Mouse (Mus musculus) MEL (cell line): ENCODE measurements around the gene Cyp26b1. TPM values are rescaled to one million over a fixed set of nuclear protein-coding genes. Genes with fewer than 3 reads are reported as not detected.
A peak's percentile ranks its signal among the peaks of the same experiment; 100 is the strongest.

Experiments
- DNase-seq: peaks from one replicate; pipeline ENCODE4 v3.0.0; 2011; ENCODE audit warnings: low read depth, low spot score
- H3K27ac ChIP-seq: 2 replicates; pipeline ENCODE4 v1.5.1; 2012; ENCODE audit warnings: low read depth, mild to moderate bottlenecking, control low read depth, low read length, moderate library complexity; ENCODE audit not compliant: control insufficient read depth
- H3K27me3 ChIP-seq, 2 experiments: fragments of 150-350 bp in 1 of 2; sonication (generic) in 1 of 2; 2 replicates each; pipeline ENCODE4 v1.6.1; 2012; ENCODE audit warnings: low read length in 2 of 2, mild to moderate bottlenecking in 2 of 2, improper control_type of control experiment in 1 of 2, moderate library complexity in 1 of 2; ENCODE audit not compliant: insufficient read depth in 2 of 2, control insufficient read depth in 1 of 2
- H3K36me3 ChIP-seq, 2 experiments: 2 replicates each; pipeline ENCODE4 v1.6.1; 2012 to 2014; ENCODE audit warnings: low read length in 2 of 2, improper control_type of control experiment in 1 of 2, inconsistent platforms in 1 of 2, mild to moderate bottlenecking in 1 of 2; ENCODE audit not compliant: insufficient read depth in 2 of 2, control insufficient read depth in 1 of 2
- H3K4me1 ChIP-seq, 2 experiments: fragments of 150-350 bp in 1 of 2; sonication (generic) in 1 of 2; 2 replicates each; pipeline ENCODE4 v1.6.1; 2012; ENCODE audit warnings: low read length in 2 of 2, improper control_type of control experiment in 1 of 2, mild to moderate bottlenecking in 1 of 2; ENCODE audit not compliant: insufficient read depth in 2 of 2, control insufficient read depth in 1 of 2
- H3K4me3 ChIP-seq, 2 experiments: fragments of 150-350 bp in 1 of 2; sonication (generic) in 1 of 2; 2 replicates each; pipeline ENCODE4 v1.5.1; 2012; ENCODE audit warnings: low read depth in 2 of 2, low read length in 2 of 2, mild to moderate bottlenecking in 2 of 2, moderate library complexity in 2 of 2, control low read depth in 1 of 2, improper control_type of control experiment in 1 of 2; ENCODE audit not compliant: control insufficient read depth in 1 of 2, insufficient read depth in 1 of 2
- H3K79me2 ChIP-seq: 2 replicates; pipeline ENCODE4 v1.6.1; 2012; ENCODE audit warnings: mild to moderate bottlenecking, low read length, moderate library complexity; ENCODE audit not compliant: control insufficient read depth, poor library complexity, insufficient read depth
- H3K9ac ChIP-seq: 2 replicates; pipeline ENCODE4 v1.6.1; 2012; ENCODE audit warnings: low read depth, mild to moderate bottlenecking, control low read depth, low read length, moderate library complexity; ENCODE audit not compliant: control insufficient read depth, poor library complexity, severe bottlenecking
- H3K9me3 ChIP-seq: fragments of 150-350 bp; sonication (generic); replicated peaks from 2 replicates; pipeline ENCODE4 v1.6.1; 2012; ENCODE audit warnings: mild to moderate bottlenecking, low read length, improper control_type of control experiment, moderate library complexity; ENCODE audit not compliant: insufficient read depth
- BHLHE40 ChIP-seq: IDR thresholded peaks from 2 replicates; pipeline ENCODE4 v1.6.1; 2012; ENCODE audit warnings: low read depth, mild to moderate bottlenecking, inconsistent platforms, low read length, improper control_type of control experiment, borderline replicate concordance
- CHD2 ChIP-seq: IDR thresholded peaks from 2 replicates; pipeline ENCODE4 v1.6.1; 2011; ENCODE audit warnings: low read length, improper control_type of control experiment
- CTCF ChIP-seq, 3 experiments: IDR thresholded peaks in 2 of 3; conservative IDR thresholded peaks in 1 of 3; 2 replicates each; pipeline ENCODE4 v1.5.1; 2011 to 2012; ENCODE audit warnings: low read length in 3 of 3, low read depth in 2 of 3, mild to moderate bottlenecking in 2 of 3, improper control_type of control experiment in 1 of 3, inconsistent platforms in 1 of 3, mixed read lengths in 1 of 3, moderate library complexity in 1 of 3; ENCODE audit not compliant: control insufficient read depth in 1 of 3, insufficient read depth in 1 of 3, poor library complexity in 1 of 3, severe bottlenecking in 1 of 3
- ELF1 ChIP-seq: IDR thresholded peaks from 2 replicates; pipeline ENCODE4 v1.6.1; 2014; ENCODE audit warnings: low read depth, mild to moderate bottlenecking, inconsistent platforms, low read length, improper control_type of control experiment, moderate library complexity
- JUND ChIP-seq: IDR thresholded peaks from 2 replicates; pipeline ENCODE4 v1.6.1; 2011; ENCODE audit warnings: low read depth, mild to moderate bottlenecking, improper control_type of control experiment, low read length
- KAT2A ChIP-seq: conservative IDR thresholded peaks from 2 replicates; pipeline ENCODE4 v1.6.1; 2012; ENCODE audit warnings: low read depth, low read length, improper control_type of control experiment, inconsistent platforms
- MAFK ChIP-seq: IDR thresholded peaks from 2 replicates; pipeline ENCODE4 v1.6.1; 2011; ENCODE audit warnings: low read depth, mild to moderate bottlenecking, low read length, improper control_type of control experiment, borderline replicate concordance
- MEF2A ChIP-seq: IDR thresholded peaks from 2 replicates; pipeline ENCODE4 v1.6.1; 2014; ENCODE audit warnings: low read depth, mild to moderate bottlenecking, inconsistent platforms, low read length, improper control_type of control experiment; ENCODE audit not compliant: poor library complexity, insufficient replicate concordance, severe bottlenecking; ENCODE audit errors: extremely low read depth
- NRF1 ChIP-seq: IDR thresholded peaks from 2 replicates; pipeline ENCODE4 v1.6.1; 2014; ENCODE audit warnings: low read depth, mild to moderate bottlenecking, inconsistent platforms, low read length, improper control_type of control experiment, moderate library complexity; ENCODE audit not compliant: poor library complexity, insufficient read depth, severe bottlenecking
- RAD21 ChIP-seq: IDR thresholded peaks from 2 replicates; pipeline ENCODE4 v1.6.1; 2011; ENCODE audit warnings: mild to moderate bottlenecking, low read depth, low read length, improper control_type of control experiment
- RCOR1 ChIP-seq: IDR thresholded peaks from 2 replicates; pipeline ENCODE4 v1.6.1; 2012; ENCODE audit warnings: low read depth, mild to moderate bottlenecking, inconsistent platforms, low read length, improper control_type of control experiment
- SIN3A ChIP-seq: IDR thresholded peaks from 2 replicates; pipeline ENCODE4 v1.6.1; 2012; ENCODE audit warnings: low read length, improper control_type of control experiment, inconsistent platforms
- SMC3 ChIP-seq: IDR thresholded peaks from 2 replicates; pipeline ENCODE4 v1.6.1; 2011; ENCODE audit warnings: low read depth, low read length, improper control_type of control experiment
- USF1 ChIP-seq: IDR thresholded peaks from 2 replicates; pipeline ENCODE4 v1.6.1; 2014; ENCODE audit warnings: low read depth, mild to moderate bottlenecking, inconsistent platforms, low read length, improper control_type of control experiment, moderate library complexity
- ZC3H11A ChIP-seq: IDR thresholded peaks from 2 replicates; pipeline ENCODE4 v1.6.1; 2012; ENCODE audit warnings: low read depth, mild to moderate bottlenecking, inconsistent platforms, low read length, improper control_type of control experiment
- ZMIZ1 ChIP-seq: IDR thresholded peaks from 2 replicates; pipeline ENCODE4 v1.6.1; 2012; ENCODE audit warnings: low read depth, mild to moderate bottlenecking, inconsistent platforms, low read length, improper control_type of control experiment, moderate library complexity
- ZNF384 ChIP-seq: IDR thresholded peaks from 2 replicates; pipeline ENCODE4 v1.6.1; 2012; ENCODE audit warnings: low read depth, mild to moderate bottlenecking, inconsistent platforms, low read length, improper control_type of control experiment
- polyA plus RNA-seq, 2 experiments: library from polyadenylated mRNA; stranded (reverse) in 1 of 2; unstranded in 1 of 2; fragments of >175 nt in 1 of 2; fragments of >200 nt in 1 of 2; gene quantifications; 2 replicates each; pipeline versions ENCODE4 v1.2.1 to v1.2.4; 2012; ENCODE audit warnings: low replicate concordance in 2 of 2, low read depth in 1 of 2; ENCODE audit not compliant: insufficient read length in 2 of 2, insufficient read depth in 1 of 2, missing spikeins in 1 of 2
- total RNA-seq: library from RNA; depleted of rRNA; stranded (reverse); fragments of 300-350 nt; gene quantifications from 2 replicates; pipeline ENCODE4 v1.2.3, GENCODE M21; 2012

Gene Cyp26b1
- total and polyA plus RNA-seq, 3 experiments, result not detected

DNA sequence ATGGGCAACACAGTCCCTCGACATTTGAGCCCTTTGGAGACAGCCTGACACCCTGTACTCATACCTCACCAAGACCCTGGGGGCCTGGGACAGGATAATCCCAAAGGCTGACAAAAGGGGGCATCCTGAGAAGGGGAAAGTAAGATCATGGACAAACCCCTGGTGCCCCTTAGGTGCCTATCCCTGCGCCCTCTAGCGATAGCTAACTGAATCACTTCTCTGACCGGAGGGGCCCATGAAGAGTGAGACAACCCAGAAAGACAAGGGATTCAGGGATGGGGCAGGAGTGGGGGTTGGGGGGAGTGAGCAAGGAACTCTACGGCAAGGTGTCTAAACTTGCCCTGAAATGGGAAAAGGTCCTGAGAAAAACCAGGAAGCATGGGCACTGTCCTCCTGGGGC lies 14.8 kb downstream of the Cyp26b1 start:
- H3K9ac ChIP-seq, result no peak overlapping the region
- no peaks in the 10 kb centered on the region for H3K27me3 ChIP-seq
- no peaks in the 10 kb centered on the region for H3K9me3 ChIP-seq
- TF ChIP-seq CTCF (IDR thresholded peaks at IDR 0.05 in 2 of 3, conservative IDR thresholded peaks at IDR 0.05 in 1 of 3; ENCODE audit: control insufficient read depth in 1 of 3, insufficient read depth in 1 of 3, low read depth in 2 of 3, low read length in 3 of 3, poor library complexity in 1 of 3, severe bottlenecking in 1 of 3) (peak in 2 of 3 experiments; percentile 69 to 74; a peak in 5 of 6 replicates), ZC3H11A (peak; percentile 34; the same call in 1 of the 2 replicates), RAD21 (peak; percentile 47), MAFK (no peak), SMC3 (peak; percentile 71)
- no peaks in the 10 kb centered on the region for H3K4me1 ChIP-seq
- H3K79me2 ChIP-seq, result no peaks in the 10 kb centered on the region
- peak; percentile 23 for DNase-seq
- H3K4me3 ChIP-seq, result no peak overlapping the region
- H3K36me3 ChIP-seq, result no peaks in the 10 kb centered on the region
- H3K27ac ChIP-seq, result no peak overlapping the region

DNA sequence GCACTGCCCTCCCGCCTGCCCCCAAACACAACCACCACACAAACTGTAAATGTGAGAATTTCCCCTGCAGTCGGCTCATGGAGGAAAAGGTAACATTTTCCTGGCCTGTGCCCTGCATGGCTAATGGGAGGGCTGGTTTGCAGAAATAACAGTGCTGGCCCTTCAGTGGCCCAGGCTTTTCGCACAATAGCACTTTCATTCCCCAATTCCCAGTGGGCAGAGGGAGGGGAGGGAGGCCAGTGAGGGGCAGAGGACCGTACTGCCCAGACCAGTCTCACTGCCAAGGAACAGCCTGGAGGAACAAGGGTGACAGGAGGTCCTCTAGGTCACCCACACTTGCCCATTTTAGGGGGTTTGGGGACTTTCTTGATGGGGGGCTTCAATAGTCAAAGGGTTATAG lies 15.8 kb downstream of the Cyp26b1 start:
- no peak for DNase-seq
- Histone ChIP-seq H3K79me2 (no peaks in the 10 kb centered on the region), H3K9ac (no peak overlapping the region), H3K36me3 (no peaks in the 10 kb centered on the region), H3K27ac (no peak overlapping the region), H3K27me3 (no peaks in the 10 kb centered on the region), H3K4me1 (no peaks in the 10 kb centered on the region), H3K9me3 (no peaks in the 10 kb centered on the region), H3K4me3 (no peak overlapping the region)
- TF ChIP-seq ELF1 (no peak), ZC3H11A (no peak), JUND (no peak)

- Histone ChIP-seq H3K27ac (no peak overlapping the region), H3K36me3 (no peaks in the 10 kb centered on the region), H3K27me3 (no peaks in the 10 kb centered on the region), H3K9ac (no peak overlapping the region), H3K79me2 (no peaks in the 10 kb centered on the region), H3K9me3 (no peaks in the 10 kb centered on the region), H3K4me3 (no peak overlapping the region), H3K4me1 (no peaks in the 10 kb centered on the region)
- TF ChIP-seq SMC3 (no peak), CHD2 (no peak), NRF1 (no peak), USF1 (no peak), RCOR1 (no peak), ZMIZ1 (no peak), CTCF (IDR thresholded peaks at IDR 0.05 in 2 of 3, conservative IDR thresholded peaks at IDR 0.05 in 1 of 3; ENCODE audit: control insufficient read depth in 1 of 3, insufficient read depth in 1 of 3, low read depth in 2 of 3, low read length in 3 of 3, poor library complexity in 1 of 3, severe bottlenecking in 1 of 3) (no peak), KAT2A (no peak), MEF2A (no peak), ZNF384 (no peak), BHLHE40 (no peak), SIN3A (no peak)
- no peak for DNase-seq
Observed at GRCm38 (mm10) chr6:84573905-84574660, 19.6 kb downstream of the Cyp26b1 start.
